Mouse (Mus musculus) hindbrain, embryonic 11.5 days (tissue): Measurements from ENCODE around the gene Tkt. TPM values are rescaled to one million over a fixed set of nuclear protein-coding genes. Genes with fewer than 3 reads are reported as not detected.

Experiments used
- ATAC-seq: fragments of 200-750 bp; cut with Nextera tagmentation; 2 replicates; pipeline ENCODE4 v1.8.0; 2017; ENCODE audit warnings: mild to moderate bottlenecking, moderate TSS enrichment, moderate library complexity; ENCODE audit not compliant: low FRiP score
- DNase-seq: peaks from one replicate; pipeline ENCODE4 v3.0.0-alpha.2; 2015; ENCODE audit warnings: low spot score
- H3K27ac ChIP-seq: fragments of 300-500 bp; sonication (generic); 2 replicates; pipeline ENCODE4 v1.5.1; 2014; ENCODE audit warnings: mild to moderate bottlenecking, low read depth, low read length
- H3K27me3 ChIP-seq: fragments of 300-500 bp; sonication (generic); 2 replicates; pipeline ENCODE4 v1.6.1; 2014; ENCODE audit warnings: mild to moderate bottlenecking, low read length, moderate library complexity, mixed read lengths; ENCODE audit not compliant: control insufficient read depth, insufficient read depth
- H3K36me3 ChIP-seq: fragments of 300-500 bp; sonication (generic); 2 replicates; pipeline ENCODE4 v1.6.1; 2014; ENCODE audit warnings: mild to moderate bottlenecking, low read length, moderate library complexity, mixed read lengths; ENCODE audit not compliant: control insufficient read depth, insufficient read depth
- H3K4me1 ChIP-seq: fragments of 300-500 bp; sonication (generic); replicated peaks from 2 replicates; pipeline ENCODE4 v1.6.1; 2014; ENCODE audit warnings: low read length, mixed read lengths; ENCODE audit not compliant: control insufficient read depth, insufficient read depth
- H3K4me2 ChIP-seq: fragments of 300-500 bp; sonication (generic); replicated peaks from 2 replicates; pipeline ENCODE4 v1.6.1; 2014; ENCODE audit warnings: mild to moderate bottlenecking, low read depth, low read length
- H3K4me3 ChIP-seq: fragments of 300-500 bp; sonication (generic); 2 replicates; pipeline ENCODE4 v1.5.1; 2014; ENCODE audit warnings: low read depth, low read length
- H3K9ac ChIP-seq: fragments of 300-500 bp; sonication (generic); 2 replicates; pipeline ENCODE4 v1.6.1; 2014; ENCODE audit warnings: low read depth, low read length
- H3K9me3 ChIP-seq: fragments of 300-500 bp; sonication (generic); 2 replicates; pipeline ENCODE4 v1.6.1; 2016; ENCODE audit warnings: low read length; ENCODE audit not compliant: control insufficient read depth
- WGBS: fragments of 180-500 bp; shearing (Covaris S2); extraction: QIAGEN DNeasy Blood & Tissue Kit; methylation state at CpG from one replicate; pipeline ENCODE4 v1.1.7; 2014; 5-methylcytosine and 5-hydroxymethylcytosine counted together
- polyA plus RNA-seq: library from polyadenylated mRNA; unstranded; fragments of >200 nt; fragmentation: Nextera tagmentation; extraction: Ambion mirVana; gene quantifications from 2 replicates; pipeline ENCODE4 v1.2.1, GENCODE M21; 2014

Tkt gene
- polyA plus RNA-seq, 1 experiment from 2014 or later: 65.8 TPM

DNA sequence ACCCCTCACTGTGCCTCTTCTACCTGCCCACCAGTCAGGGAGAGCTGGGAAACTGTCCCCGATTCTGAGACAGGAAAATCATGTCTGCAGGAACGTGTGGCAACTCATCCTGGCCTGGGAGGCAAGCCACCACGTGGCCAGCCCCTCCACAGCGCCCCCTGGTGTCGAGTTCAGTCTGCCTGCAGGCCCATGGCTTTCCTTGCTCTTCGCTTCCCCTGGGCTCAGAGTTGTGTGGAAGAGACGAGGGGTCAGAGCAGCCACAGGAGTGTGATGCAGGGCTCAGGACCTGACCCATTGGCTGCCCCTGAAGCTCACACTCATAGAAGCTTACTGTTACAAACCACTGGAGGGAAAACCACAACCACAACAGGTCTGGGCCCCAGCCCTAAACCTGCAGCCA is 64.4 kb downstream of the Tkt start:
- Histone ChIP-seq H3K27ac (no peak overlapping the region), H3K4me2 (no peak overlapping the region), H3K9me3 (no peaks in the 10 kb centered on the region), H3K9ac (no peak overlapping the region), H3K27me3 (no peaks in the 10 kb centered on the region), H3K4me1 (no peaks in the 10 kb centered on the region), H3K36me3 (no peaks in the 10 kb centered on the region), H3K4me3 (no peak overlapping the region)
- WGBS: 13% methylated on average over 7 of the region's 7 CpGs
- ATAC-seq: no peak
- DNase-seq: peak; percentile 86

DNA sequence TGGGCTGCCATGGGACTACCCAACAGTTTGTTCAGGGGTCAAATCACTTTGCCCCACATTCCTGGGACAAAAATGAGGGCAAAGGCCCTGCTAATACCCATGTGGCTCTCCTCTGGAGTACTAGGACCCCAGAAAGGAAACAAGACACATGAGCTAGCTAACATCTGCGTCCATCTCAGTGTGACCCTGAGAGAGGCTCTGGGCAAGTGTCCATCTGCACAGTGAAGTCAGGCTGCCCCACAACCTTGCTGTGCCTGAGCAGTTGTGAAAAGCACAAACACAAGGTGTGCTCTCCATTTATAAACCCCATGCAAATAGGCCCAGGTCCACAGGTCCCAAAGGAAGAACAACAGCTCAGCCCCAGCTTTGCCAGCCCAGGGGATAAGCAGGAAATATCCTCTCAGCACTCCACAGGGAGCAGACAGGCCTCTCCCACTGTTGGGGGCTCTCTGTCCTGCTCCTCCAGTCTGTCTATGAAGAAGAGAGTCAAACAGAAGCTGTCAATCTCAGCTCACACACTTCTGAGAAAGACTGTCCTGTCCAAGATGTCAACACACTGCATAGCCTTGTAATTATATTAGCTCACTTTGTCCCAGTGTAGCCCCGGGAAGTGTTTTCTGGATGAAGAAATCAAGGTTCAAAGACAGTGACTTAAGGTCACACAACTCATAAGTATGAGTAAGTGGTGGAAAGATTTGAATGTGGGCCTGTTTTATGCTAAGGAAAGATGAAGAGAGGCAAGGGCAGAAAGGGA is 65.0 kb downstream of the Tkt start:
- WGBS: 89% methylated on average over 2 of the region's 2 CpGs
- ATAC-seq: no peak
- no peak overlapping the region for H3K4me2 ChIP-seq
- no peak overlapping the region for H3K4me3 ChIP-seq
- no peaks in the 10 kb centered on the region for H3K9me3 ChIP-seq
- no peaks in the 10 kb centered on the region for H3K4me1 ChIP-seq
- DNase-seq: no peak
- H3K27ac ChIP-seq: no peak overlapping the region
- no peaks in the 10 kb centered on the region for H3K27me3 ChIP-seq
- H3K36me3 ChIP-seq: no peaks in the 10 kb centered on the region
- no peak overlapping the region for H3K9ac ChIP-seq

DNA sequence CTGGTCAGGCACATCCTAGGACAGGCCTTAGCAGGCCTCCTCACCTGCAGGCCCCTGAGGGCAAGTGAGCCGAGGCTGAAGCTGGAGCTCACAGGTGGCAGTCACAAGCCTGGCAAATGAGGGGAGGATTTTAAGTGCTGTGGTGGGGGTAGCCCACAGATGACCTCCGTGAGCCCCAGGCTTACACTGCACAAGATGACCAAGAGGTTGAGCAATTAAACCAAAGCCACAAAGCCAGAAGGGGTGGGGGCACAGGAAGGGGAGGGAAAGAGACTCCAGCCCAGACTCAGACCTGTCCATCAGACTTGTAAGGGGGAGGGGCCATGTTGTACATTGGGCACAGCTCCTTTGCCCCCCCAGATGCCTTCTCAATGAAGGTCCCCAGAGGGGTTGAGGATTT is 68.6 kb downstream of the Tkt start:
- no peaks in the 10 kb centered on the region for H3K9me3 ChIP-seq
- H3K27ac ChIP-seq: no peak overlapping the region
- H3K4me3 ChIP-seq: no peak overlapping the region
- H3K4me1 ChIP-seq: no peaks in the 10 kb centered on the region
- DNase-seq (no peak), ATAC-seq (no peak)
- no peak overlapping the region for H3K4me2 ChIP-seq
- H3K27me3 ChIP-seq: no peaks in the 10 kb centered on the region
- WGBS: 76% methylated on average over 2 of the region's 2 CpGs
- H3K36me3 ChIP-seq: no peaks in the 10 kb centered on the region
- H3K9ac ChIP-seq: no peak overlapping the region

DNA sequence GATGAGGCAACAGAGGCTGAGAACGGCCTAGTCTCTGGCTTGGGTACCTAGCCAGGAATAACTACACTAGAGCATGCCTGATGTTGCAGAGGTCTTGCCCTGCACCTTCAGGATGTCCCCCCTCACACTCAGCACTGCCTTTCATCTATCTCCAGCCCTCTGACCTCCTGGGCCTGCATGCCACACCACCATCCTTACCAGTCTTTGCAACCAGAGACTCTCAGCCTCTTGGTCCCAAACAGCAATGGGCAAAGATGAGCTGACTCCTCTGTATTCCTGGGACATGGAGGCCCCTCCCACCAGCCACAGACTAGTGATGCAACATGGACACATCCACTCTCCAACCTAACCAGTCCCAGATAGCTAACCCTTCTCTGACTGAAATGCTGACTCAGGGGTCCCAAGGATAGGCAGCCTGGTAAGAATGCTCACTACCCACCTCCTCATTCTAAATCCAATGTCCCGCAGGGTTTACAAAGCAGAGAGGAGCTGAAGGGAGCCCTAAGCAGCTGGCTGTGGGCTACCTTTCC is 70.7 kb downstream of the Tkt start:
- Histone ChIP-seq H3K9me3 (no peaks in the 10 kb centered on the region), H3K9ac (no peak overlapping the region), H3K4me2 (no peak overlapping the region), H3K27ac (no peak overlapping the region), H3K36me3 (no peaks in the 10 kb centered on the region), H3K4me3 (no peak overlapping the region), H3K27me3 (no peaks in the 10 kb centered on the region), H3K4me1 (no peaks in the 10 kb centered on the region)
- DNase-seq (no peak), ATAC-seq (no peak)
- WGBS: 94% methylated on average over 2 of the region's 2 CpGs

DNA sequence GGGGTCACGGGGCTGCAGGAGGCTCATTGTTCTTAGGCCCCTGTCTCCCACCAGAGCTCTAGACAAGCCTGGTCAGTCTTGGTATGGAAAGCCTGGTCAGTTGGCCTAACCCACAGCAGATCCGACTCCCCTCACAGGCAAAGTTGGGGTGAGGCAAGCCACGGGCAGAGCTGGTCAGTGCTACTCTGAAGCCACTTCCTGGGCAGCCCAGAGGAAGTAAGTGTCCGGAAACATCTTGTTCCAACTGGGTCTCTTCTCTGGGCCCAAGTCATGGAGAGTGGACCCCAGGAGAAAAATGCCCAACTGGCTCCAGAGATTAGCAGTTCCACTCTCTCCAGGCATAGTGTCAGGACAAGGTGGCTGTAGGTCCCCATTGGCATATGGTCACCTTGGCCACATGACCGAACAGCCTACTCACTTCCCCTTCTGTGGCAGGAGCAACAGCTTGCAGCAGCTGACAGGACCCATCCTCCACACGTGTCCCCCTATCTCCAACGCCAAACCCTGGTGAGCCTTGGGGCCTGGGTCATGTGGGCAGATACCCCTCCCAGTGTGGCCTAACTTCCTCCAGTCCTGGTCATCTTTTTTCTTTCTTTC is 71.9 kb downstream of the Tkt start:
- no peaks in the 10 kb centered on the region for H3K9me3 ChIP-seq
- H3K4me3 ChIP-seq: no peak overlapping the region
- no peak overlapping the region for H3K27ac ChIP-seq
- H3K4me1 ChIP-seq: peaks cover 3% of the 10 kb centered on the region; the same call in 1 of the 2 replicates
- no peaks in the 10 kb centered on the region for H3K36me3 ChIP-seq
- ATAC-seq (no peak), DNase-seq (no peak)
- no peak overlapping the region for H3K9ac ChIP-seq
- H3K27me3 ChIP-seq: 0 out of 2 replicates have a peak, but pooled peaks cover 2% of the 10 kb centered on the region
- 78% methylated on average over 7 of the region's 7 CpGs for WGBS
- H3K4me2 ChIP-seq: no peak overlapping the region

DNA sequence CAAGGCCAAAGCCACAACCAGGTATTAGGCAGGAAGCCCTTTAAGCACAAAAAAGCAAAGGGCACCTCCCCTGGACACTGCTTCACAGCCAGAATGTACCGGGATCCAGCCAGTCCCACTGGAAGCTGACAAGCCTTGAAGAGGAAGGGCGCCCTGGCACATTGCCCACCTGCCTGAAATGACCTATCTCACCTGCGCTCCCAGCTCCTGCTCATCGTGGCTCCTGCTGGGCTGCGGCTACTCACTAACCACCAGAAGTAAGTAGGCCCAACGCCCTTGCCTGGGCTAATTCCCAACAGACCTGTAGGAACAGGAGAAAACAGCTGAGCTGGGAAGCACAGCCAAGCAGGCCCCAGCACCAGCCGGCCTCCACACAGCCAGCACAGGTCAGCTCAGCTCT is 74.0 kb downstream of the Tkt start:
- no peaks in the 10 kb centered on the region for H3K36me3 ChIP-seq
- H3K9me3 ChIP-seq: no peaks in the 10 kb centered on the region
- WGBS: 86% methylated on average over 7 of the region's 7 CpGs
- peaks cover 11% of the 10 kb centered on the region; the same call in 1 of the 2 replicates for H3K27me3 ChIP-seq
- no peak overlapping the region for H3K4me2 ChIP-seq
- no peak for ATAC-seq
- H3K4me3 ChIP-seq: no peak overlapping the region
- DNase-seq: no peak
- peaks cover 7% of the 10 kb centered on the region; the same call in 1 of the 2 replicates for H3K4me1 ChIP-seq
- no peak overlapping the region for H3K27ac ChIP-seq
- no peak overlapping the region for H3K9ac ChIP-seq

DNA sequence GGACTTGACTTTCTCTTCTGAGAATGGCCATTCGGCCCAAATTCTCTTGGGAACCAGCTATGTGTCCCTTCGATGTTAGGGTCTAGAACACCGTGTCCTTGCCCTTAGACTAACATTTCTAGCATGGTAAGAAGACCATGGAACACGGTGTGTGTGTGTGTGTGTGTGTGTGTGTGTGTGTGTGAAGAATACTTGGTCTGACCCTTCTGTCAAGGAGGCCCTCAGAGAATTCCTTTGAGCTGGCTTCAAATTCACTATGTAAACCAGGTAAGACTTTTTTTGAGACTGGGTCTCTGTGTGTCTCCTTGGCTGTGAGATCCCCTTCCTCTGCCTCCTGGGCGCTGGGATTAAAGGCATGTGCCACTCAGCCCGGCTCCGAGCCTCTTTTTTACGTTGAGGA is 74.4 kb downstream of the Tkt start:
- DNase-seq: no peak
- Histone ChIP-seq H3K4me3 (no peak overlapping the region), H3K36me3 (no peaks in the 10 kb centered on the region), H3K27me3 (peaks cover 11% of the 10 kb centered on the region; the same call in 1 of the 2 replicates), H3K9ac (no peak overlapping the region), H3K9me3 (no peaks in the 10 kb centered on the region), H3K4me2 (no peak overlapping the region), H3K27ac (no peak overlapping the region), H3K4me1 (peaks cover 7% of the 10 kb centered on the region; the same call in 1 of the 2 replicates)
- no peak for ATAC-seq
- 91% methylated on average over 8 of the region's 8 CpGs for WGBS
